Mouse (Mus musculus) adipocyte (in vitro differentiated cells): ENCODE measurements at regions not wholly inside any gene's neighbourhood (a gene's known extent, or its start where the extent isn't known, plus 50 kb on each side); places are given as distances from the start of the nearest gene placed in this dataset.

Source experiments
- DNase-seq: peaks from one replicate; pipeline ENCODE4 v3.0.0-alpha.2; 2016; ENCODE audit warnings: low spot score

- no peak for DNase-seq
Observed at GRCm38 (mm10) chr2:137705724-137706422, 550.5 kb upstream of the Btbd3 start.

- DNase-seq: no peak
Observed at GRCm38 (mm10) chr2:137704948-137705723, 551.2 kb upstream of the Btbd3 start.

- no peak for DNase-seq
Observed at GRCm38 (mm10) chr2:137704565-137704947, 551.8 kb upstream of the Btbd3 start.

- DNase-seq: no peak
Observed at GRCm38 (mm10) chr2:137704051-137704450, 552.3 kb upstream of the Btbd3 start.

- DNase-seq: no peak
Observed at GRCm38 (mm10) chr2:137695885-137696284, 560.5 kb upstream of the Btbd3 start.

GRCm38 (mm10) chr2:137694020-137694419, 562.3 kb upstream of the Btbd3 start:
- DNase-seq: no peak

- DNase-seq: no peak
Observed at GRCm38 (mm10) chr2:137687208-137687607, 569.2 kb upstream of the Btbd3 start.

- DNase-seq: no peak
Observed at GRCm38 (mm10) chr2:137686735-137687134, 569.6 kb upstream of the Btbd3 start.

- DNase-seq: peak; percentile 68
Observed at GRCm38 (mm10) chr2:137681762-137682161, 565.3 kb upstream of the Jag1 start.

- DNase-seq: peak; percentile 50
Observed at GRCm38 (mm10) chr2:137663171-137663570, 546.7 kb upstream of the Jag1 start.

GRCm38 (mm10) chr2:137662216-137662615, 545.8 kb upstream of the Jag1 start:
- peak; percentile 80 for DNase-seq

GRCm38 (mm10) chr2:137660449-137660848, 544.0 kb upstream of the Jag1 start:
- DNase-seq: no peak

- DNase-seq: no peak
Observed at GRCm38 (mm10) chr2:137654296-137654695, 537.9 kb upstream of the Jag1 start.

GRCm38 (mm10) chr2:137644160-137644559, 527.7 kb upstream of the Jag1 start:
- no peak for DNase-seq

- DNase-seq: no peak
Observed at GRCm38 (mm10) chr2:137643269-137644055, 527.0 kb upstream of the Jag1 start.

GRCm38 (mm10) chr2:137635019-137635621, 518.7 kb upstream of the Jag1 start:
- no peak for DNase-seq

GRCm38 (mm10) chr2:137616637-137617036, 500.2 kb upstream of the Jag1 start:
- DNase-seq: no peak

- DNase-seq: no peak
Observed at GRCm38 (mm10) chr2:137613791-137614190, 497.3 kb upstream of the Jag1 start.

- DNase-seq: no peak
Observed at GRCm38 (mm10) chr2:137608506-137608905, 492.1 kb upstream of the Jag1 start.

- DNase-seq: peak; percentile 65
Observed at GRCm38 (mm10) chr2:137598136-137598535, 481.7 kb upstream of the Jag1 start.

GRCm38 (mm10) chr2:137594509-137594908, 478.1 kb upstream of the Jag1 start:
- no peak for DNase-seq

- peak; percentile 21 for DNase-seq
Observed at GRCm38 (mm10) chr2:137591551-137591950, 475.1 kb upstream of the Jag1 start.
